Comparison of ENCODE assay signal across 19 mouse cellular contexts in genomic region chr19:24107707-24108106, GRCm38 (mm10).
A peak's percentile ranks its signal among the peaks of the same experiment; 100 is the strongest.
DNase-seq lines count a peak whose midpoint lies in the region; ATAC-seq and TF ChIP-seq lines count a peak whose summit lies in the region.
"Had no signal": no experiment of that assay in that cellular context is flagged by ENCODE, and none has a peak within 500 bp of the region (broad histone marks: within the 10 kb centered on the region; RNA-seq: fewer than 3 reads in every experiment).

No protein-coding gene starts in this region.

- no peak overlapping the region for H3K27ac ChIP-seq in forebrain, postnatal 0 days (ENCODE audit: low read depth, low read length)
- H3K27ac ChIP-seq in forebrain, embryonic 12.5 days = no peak overlapping the region
- no peak overlapping the region for H3K27ac ChIP-seq in heart, postnatal 0 days (ENCODE audit: low read depth)
- H3K27ac ChIP-seq in heart, embryonic 11.5 days (ENCODE audit: low read depth, low read length) = no peak overlapping the region
- H3K27ac ChIP-seq in bone marrow macrophage, adult 2 months (ENCODE audit: insufficient read depth, low read depth, low read length) = peak overlapping the region; percentile 61
- no peak overlapping the region for H3K27ac ChIP-seq in midbrain, postnatal 0 days (ENCODE audit: low read depth, low read length)
- H3K27ac ChIP-seq: embryonic facial prominence, embryonic 10.5 days; hindbrain, embryonic 14.5 days; macrophage; midbrain, embryonic 13.5 days had no signal

- no peak overlapping the region for H3K4me3 ChIP-seq in forebrain, postnatal 0 days (ENCODE audit: low read depth, low read length)
- H3K4me3 ChIP-seq in forebrain, embryonic 12.5 days (replicated peaks) = no peak overlapping the region
- no peak overlapping the region for H3K4me3 ChIP-seq in heart, postnatal 0 days (ENCODE audit: low read depth, low read length)
- no peak overlapping the region for H3K4me3 ChIP-seq in heart, embryonic 11.5 days (ENCODE audit: low read depth, low read length)
- no peak overlapping the region for H3K4me3 ChIP-seq in bone marrow macrophage, adult 2 months (ENCODE audit: insufficient read depth, low read length)
- no peak overlapping the region for H3K4me3 ChIP-seq in midbrain, postnatal 0 days (ENCODE audit: low read depth, low read length)
- H3K4me3 ChIP-seq: embryonic facial prominence, embryonic 10.5 days; erythroblast, embryonic 14.5 days; midbrain, embryonic 13.5 days had no signal

- WGBS in forebrain, postnatal 0 days = 76% methylated on average over 12 of the region's 12 CpGs
- WGBS in forebrain, embryonic 12.5 days = 94% methylated on average over 12 of the region's 12 CpGs
- WGBS in heart, postnatal 0 days = 39% methylated on average over 12 of the region's 12 CpGs
- 73% methylated on average over 12 of the region's 12 CpGs for WGBS in heart, embryonic 11.5 days (ENCODE audit: insufficient replicate concordance)
- WGBS in midbrain, postnatal 0 days = 93% methylated on average over 12 of the region's 12 CpGs

- peak; percentile 53 for DNase-seq in forebrain, postnatal 0 days
- DNase-seq in heart, postnatal 0 days (ENCODE audit: low spot score) = peak; percentile 73
- peak; percentile 32 to 69 for DNase-seq in right cerebral cortex, postnatal 10 days (ENCODE audit: low spot score in 2 of 2)
- DNase-seq in midbrain, postnatal 0 days (ENCODE audit: low spot score) = no peak
- DNase-seq: cerebellum, postnatal 25 days; heart, adult 18-20 months; kidney, postnatal 14 days; lung, embryonic 14.5 days; thymus, postnatal 14 days had no signal

- TF ChIP-seq EP300 in heart, postnatal 0 days (IDR thresholded peaks at IDR 0.05; ENCODE audit: low read depth) = no peak

- no peak overlapping the region for H3K9ac ChIP-seq in forebrain, postnatal 0 days
- H3K9ac ChIP-seq in forebrain, embryonic 12.5 days = no peak overlapping the region
- H3K9ac ChIP-seq in heart, postnatal 0 days (replicated peaks; ENCODE audit: low read depth, low read length) = no peak overlapping the region
- H3K9ac ChIP-seq in heart, embryonic 11.5 days (ENCODE audit: low read depth, low read length) = no peak overlapping the region
- H3K9ac ChIP-seq in midbrain, postnatal 0 days (replicated peaks; ENCODE audit: low read length, poor library complexity, severe bottlenecking) = no peak overlapping the region
- H3K9ac ChIP-seq: hindbrain, embryonic 14.5 days; lung, embryonic 14.5 days; midbrain, embryonic 13.5 days had no signal

- no peaks in the 10 kb centered on the region for H3K4me1 ChIP-seq in forebrain, postnatal 0 days (ENCODE audit: insufficient read depth)
- H3K4me1 ChIP-seq in forebrain, embryonic 12.5 days = no peaks in the 10 kb centered on the region
- H3K4me1 ChIP-seq in heart, postnatal 0 days (ENCODE audit: control insufficient read depth, insufficient read depth) = peaks cover 4% of the 10 kb centered on the region; the same call in 1 of the 2 replicates
- peaks cover 4% of the 10 kb centered on the region; the same call in 1 of the 2 replicates for H3K4me1 ChIP-seq in heart, embryonic 11.5 days (ENCODE audit: control insufficient read depth, insufficient read depth, low read length)
- peaks cover 26% of the 10 kb centered on the region for H3K4me1 ChIP-seq in bone marrow macrophage, adult 2 months (ENCODE audit: control insufficient read depth, insufficient read depth, low read length)
- H3K4me1 ChIP-seq in midbrain, postnatal 0 days (ENCODE audit: insufficient read depth, low read length) = no peaks in the 10 kb centered on the region
- H3K4me1 ChIP-seq: embryonic facial prominence, embryonic 10.5 days; midbrain, embryonic 13.5 days had no signal

- TF ChIP-seq CTCF in forebrain, postnatal 0 days (IDR thresholded peaks at IDR 0.05; ENCODE audit: low read depth) = no peak
- TF ChIP-seq CTCF in heart, postnatal 0 days (IDR thresholded peaks at IDR 0.05; ENCODE audit: low read depth) = no peak
- no peak for TF ChIP-seq CTCF in bone marrow macrophage, adult 2 months (IDR thresholded peaks at IDR 0.05; ENCODE audit: low read depth, low read length)
- TF ChIP-seq CTCF in midbrain, postnatal 0 days (IDR thresholded peaks at IDR 0.05) = no peak

- no peaks in the 10 kb centered on the region for H3K27me3 ChIP-seq in forebrain, postnatal 0 days (ENCODE audit: insufficient read depth, low read length)
- no peaks in the 10 kb centered on the region for H3K27me3 ChIP-seq in forebrain, embryonic 12.5 days
- H3K27me3 ChIP-seq in heart, postnatal 0 days (ENCODE audit: control insufficient read depth, insufficient read depth, low read length) = no peaks in the 10 kb centered on the region
- no peaks in the 10 kb centered on the region for H3K27me3 ChIP-seq in heart, embryonic 11.5 days (ENCODE audit: control insufficient read depth, insufficient read depth, low read length)
- H3K27me3 ChIP-seq in midbrain, postnatal 0 days (ENCODE audit: insufficient read depth, low read length) = no peaks in the 10 kb centered on the region
- H3K27me3 ChIP-seq: midbrain, embryonic 13.5 days had no signal

- no peak for TF ChIP-seq POLR2A in bone marrow macrophage, adult 2 months (IDR thresholded peaks at IDR 0.05; ENCODE audit: borderline replicate concordance, low read depth, low read length)

- peaks cover 3% of the 10 kb centered on the region; the same call in 1 of the 2 replicates for H3K36me3 ChIP-seq in forebrain, postnatal 0 days (ENCODE audit: insufficient read depth)
- peaks cover 43% of the 10 kb centered on the region for H3K36me3 ChIP-seq in forebrain, embryonic 12.5 days (replicated peaks)
- H3K36me3 ChIP-seq in heart, postnatal 0 days (replicated peaks; ENCODE audit: control insufficient read depth, insufficient read depth, low read length) = peaks cover 54% of the 10 kb centered on the region
- peaks cover 31% of the 10 kb centered on the region for H3K36me3 ChIP-seq in heart, embryonic 11.5 days (ENCODE audit: control insufficient read depth, insufficient read depth, low read length)
- peaks cover 6% of the 10 kb centered on the region; the same call in 1 of the 2 replicates for H3K36me3 ChIP-seq in midbrain, postnatal 0 days (ENCODE audit: insufficient read depth, low read length)

- H3K4me2 ChIP-seq in forebrain, postnatal 0 days (ENCODE audit: low read depth) = no peak overlapping the region
- no peak overlapping the region for H3K4me2 ChIP-seq in forebrain, embryonic 12.5 days
- H3K4me2 ChIP-seq in heart, postnatal 0 days (ENCODE audit: low read depth, low read length) = no peak overlapping the region
- H3K4me2 ChIP-seq in heart, embryonic 11.5 days = no peak overlapping the region
- no peak overlapping the region for H3K4me2 ChIP-seq in midbrain, postnatal 0 days (ENCODE audit: low read depth, low read length, poor library complexity, severe bottlenecking)
- H3K4me2 ChIP-seq: hindbrain, embryonic 14.5 days; lung, embryonic 14.5 days; midbrain, embryonic 13.5 days had no signal

- H3K9me3 ChIP-seq in forebrain, postnatal 0 days (ENCODE audit: low read length) = no peaks in the 10 kb centered on the region
- H3K9me3 ChIP-seq in forebrain, embryonic 12.5 days = no peaks in the 10 kb centered on the region
- H3K9me3 ChIP-seq in heart, postnatal 0 days (replicated peaks; ENCODE audit: control insufficient read depth, low read length) = no peaks in the 10 kb centered on the region
- no peaks in the 10 kb centered on the region for H3K9me3 ChIP-seq in heart, embryonic 11.5 days (replicated peaks; ENCODE audit: control insufficient read depth, low read length)
- no peaks in the 10 kb centered on the region for H3K9me3 ChIP-seq in midbrain, postnatal 0 days (ENCODE audit: low read length)
- H3K9me3 ChIP-seq: embryonic facial prominence, embryonic 10.5 days; midbrain, embryonic 13.5 days had no signal

- ATAC-seq in forebrain, postnatal 0 days = peak; percentile 79
- ATAC-seq in forebrain, embryonic 12.5 days (ENCODE audit: low FRiP score) = no peak
- ATAC-seq in heart, postnatal 0 days (ENCODE audit: insufficient read depth, low read depth) = peak; percentile 82
- no peak for ATAC-seq in heart, embryonic 11.5 days (replicated peaks; ENCODE audit: insufficient number of reproducible peaks, low FRiP score, low TSS enrichment)
- no peak for ATAC-seq in megakaryocyte, adult 5-6 weeks (ENCODE audit: poor library complexity, severe bottlenecking)
- no peak for ATAC-seq in midbrain, postnatal 0 days (ENCODE audit: low FRiP score)
- ATAC-seq: intestine, postnatal 0 days; midbrain, embryonic 13.5 days had no signal

Comparison
In these comparisons a context has a peak if more than half of its experiments do, and no peak if none do; other contexts are left out.
1. ATAC-seq: peak in forebrain, postnatal 0 days (single experiment) and heart, postnatal 0 days (single experiment); none in forebrain, embryonic 12.5 days (single experiment), heart, embryonic 11.5 days (single experiment), megakaryocyte, adult 5-6 weeks (single experiment) and midbrain, postnatal 0 days (single experiment).